16 mouse cellular contexts compared by ENCODE assay signal in the genomic region with DNA sequence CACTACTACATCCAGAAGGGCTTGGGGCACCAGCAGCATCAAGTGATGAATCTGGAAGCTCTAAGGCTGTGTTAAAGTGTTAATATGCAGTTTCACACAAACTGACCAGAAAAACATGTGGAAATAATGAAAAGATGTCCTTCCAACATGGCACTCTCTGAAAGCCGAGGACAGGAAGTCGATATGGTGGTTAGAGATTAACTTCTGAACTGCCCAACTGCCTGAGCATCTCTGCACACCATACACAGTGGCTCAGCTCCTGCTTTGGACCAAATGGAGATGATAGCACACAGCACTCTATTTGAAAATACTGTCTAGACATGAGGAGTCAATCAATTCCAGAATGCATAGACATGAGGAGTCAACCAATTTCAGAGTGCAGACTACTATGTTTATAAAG.
"Had no signal": no experiment of that assay in that cellular context is flagged by ENCODE, and none has a peak within 500 bp of the region (broad histone marks: within the 10 kb centered on the region; RNA-seq: fewer than 3 reads in every experiment).

No protein-coding gene starts in this region.

- H3K9me3 ChIP-seq: neural tube, embryonic 13.5 days; neural tube, embryonic 15.5 days; stomach, embryonic 15.5 days had no signal

- H3K36me3 ChIP-seq: neural tube, embryonic 13.5 days; neural tube, embryonic 15.5 days; stomach, embryonic 15.5 days had no signal

- H3K27me3 ChIP-seq: neural tube, embryonic 13.5 days; neural tube, embryonic 15.5 days; stomach, embryonic 15.5 days had no signal

- H3K27ac ChIP-seq: neural tube, embryonic 13.5 days; neural tube, embryonic 15.5 days; stomach, embryonic 15.5 days; stomach, postnatal 0 days had no signal

- H3K9ac ChIP-seq: neural tube, embryonic 13.5 days; neural tube, embryonic 15.5 days; stomach, embryonic 15.5 days had no signal

- H3K4me2 ChIP-seq: neural tube, embryonic 13.5 days; neural tube, embryonic 15.5 days; stomach, embryonic 15.5 days had no signal

- H3K4me3 ChIP-seq: neural tube, embryonic 13.5 days; neural tube, embryonic 15.5 days; stomach, embryonic 15.5 days had no signal

- DNase-seq: retina, postnatal 1 day; right cerebral cortex, adult 18-20 months; right cerebral cortex, postnatal 14 days; right cerebral cortex, postnatal 25 days; right cerebral cortex, postnatal 4 days; spleen, adult 18-20 months; thymus, adult 18-20 months; thymus, adult 2 months; thymus, postnatal 14 days; thymus, postnatal 25 days; thymus, postnatal 36 days; thymus, postnatal 4 days had no signal
